Mouse (Mus musculus) MEL (cell line): Measurements from ENCODE around the gene Ctnnbip1.

Experiments
- CHD2 ChIP-seq: IDR thresholded peaks from 2 replicates; pipeline ENCODE4 v1.6.1; 2011; ENCODE audit warnings: low read length, improper control_type of control experiment
- CTCF ChIP-seq, 3 experiments: IDR thresholded peaks in 2 of 3; conservative IDR thresholded peaks in 1 of 3; 2 replicates each; pipeline ENCODE4 v1.5.1; 2011 to 2012; ENCODE audit warnings: low read length in 3 of 3, low read depth in 2 of 3, mild to moderate bottlenecking in 2 of 3, improper control_type of control experiment in 1 of 3, inconsistent platforms in 1 of 3, mixed read lengths in 1 of 3, moderate library complexity in 1 of 3; ENCODE audit not compliant: control insufficient read depth in 1 of 3, insufficient read depth in 1 of 3, poor library complexity in 1 of 3, severe bottlenecking in 1 of 3
- E2F4 ChIP-seq: IDR thresholded peaks from 2 replicates; pipeline ENCODE4 v1.6.1; 2011; ENCODE audit warnings: low read depth, low read length, improper control_type of control experiment, borderline replicate concordance
- EP300 ChIP-seq, 2 experiments: IDR thresholded peaks; 2 replicates each; pipeline ENCODE4 v1.6.1; 2011; ENCODE audit warnings: improper control_type of control experiment in 2 of 2, low read length in 2 of 2, low read depth in 1 of 2, mild to moderate bottlenecking in 1 of 2
- GABPA ChIP-seq: IDR thresholded peaks from 2 replicates; pipeline ENCODE4 v1.6.1; 2012; ENCODE audit warnings: low read depth, mild to moderate bottlenecking, inconsistent platforms, low read length, improper control_type of control experiment, moderate library complexity
- KAT2A ChIP-seq: conservative IDR thresholded peaks from 2 replicates; pipeline ENCODE4 v1.6.1; 2012; ENCODE audit warnings: low read depth, low read length, improper control_type of control experiment, inconsistent platforms
- MEF2A ChIP-seq: IDR thresholded peaks from 2 replicates; pipeline ENCODE4 v1.6.1; 2014; ENCODE audit warnings: low read depth, mild to moderate bottlenecking, inconsistent platforms, low read length, improper control_type of control experiment; ENCODE audit not compliant: poor library complexity, insufficient replicate concordance, severe bottlenecking; ENCODE audit errors: extremely low read depth
- MYC ChIP-seq: IDR thresholded peaks from 2 replicates; pipeline ENCODE4 v1.6.1; 2011; ENCODE audit warnings: low read depth, mild to moderate bottlenecking, low read length, improper control_type of control experiment, moderate library complexity
- POLR2A ChIP-seq, 2 experiments: IDR thresholded peaks; 2 replicates each; pipeline ENCODE4 v1.6.1; 2011 to 2012; ENCODE audit warnings: low read length in 2 of 2, mild to moderate bottlenecking in 2 of 2, control low read depth in 1 of 2, improper control_type of control experiment in 1 of 2, low read depth in 1 of 2, moderate library complexity in 1 of 2; ENCODE audit not compliant: control insufficient read depth in 1 of 2, insufficient read depth in 1 of 2, poor library complexity in 1 of 2
- TBP ChIP-seq: IDR thresholded peaks from 2 replicates; pipeline ENCODE4 v1.8.0; 2011; ENCODE audit warnings: low read depth, low read length, improper control_type of control experiment
- TCF12 ChIP-seq: IDR thresholded peaks from 2 replicates; pipeline ENCODE4 v1.6.1; 2014; ENCODE audit warnings: low read depth, mild to moderate bottlenecking, inconsistent platforms, low read length, improper control_type of control experiment, moderate library complexity
- UBTF ChIP-seq: IDR thresholded peaks from 2 replicates; pipeline ENCODE4 v1.6.1; 2012; ENCODE audit warnings: low read depth, mild to moderate bottlenecking, inconsistent platforms, low read length, improper control_type of control experiment, moderate library complexity, borderline replicate concordance; ENCODE audit not compliant: insufficient read depth
- USF2 ChIP-seq, 2 experiments: IDR thresholded peaks; 2 replicates each; pipeline ENCODE4 v1.6.1; 2011 to 2012; ENCODE audit warnings: improper control_type of control experiment in 2 of 2, low read length in 2 of 2, borderline replicate concordance in 1 of 2, inconsistent platforms in 1 of 2, low read depth in 1 of 2, mild to moderate bottlenecking in 1 of 2; ENCODE audit not compliant: insufficient read depth in 1 of 2
- ZC3H11A ChIP-seq: IDR thresholded peaks from 2 replicates; pipeline ENCODE4 v1.6.1; 2012; ENCODE audit warnings: low read depth, mild to moderate bottlenecking, inconsistent platforms, low read length, improper control_type of control experiment

- TF ChIP-seq POLR2A (IDR thresholded peaks at IDR 0.05; ENCODE audit: control insufficient read depth in 1 of 2, insufficient read depth in 1 of 2, low read depth in 1 of 2, low read length in 2 of 2, poor library complexity in 1 of 2) (no peak), CTCF (IDR thresholded peaks at IDR 0.05 in 2 of 3, conservative IDR thresholded peaks at IDR 0.05 in 1 of 3; ENCODE audit: control insufficient read depth in 1 of 3, insufficient read depth in 1 of 3, low read depth in 2 of 3, low read length in 3 of 3, poor library complexity in 1 of 3, severe bottlenecking in 1 of 3) (no peak), TBP (no peak), USF2 (IDR thresholded peaks at IDR 0.05; ENCODE audit: borderline replicate concordance in 1 of 2, insufficient read depth in 1 of 2, low read depth in 1 of 2, low read length in 2 of 2) (no peak), TCF12 (no peak), MEF2A (no peak), GABPA (no peak), ZC3H11A (no peak), UBTF (no peak), MYC (no peak), EP300 (IDR thresholded peaks at IDR 0.05; ENCODE audit: low read depth in 1 of 2, low read length in 2 of 2) (no peak), E2F4 (no peak), CHD2 (no peak), KAT2A (no peak)
Measured at GRCm38 (mm10) chr4:149569781-149570497, 51.9 kb downstream of the Ctnnbip1 start.
